Comparison of ENCODE assay signal across 8 mouse cellular contexts in genomic region chr11:74771650-74772049, GRCm38 (mm10). TPM values are rescaled to one million over a fixed set of nuclear protein-coding genes. Genes with fewer than 3 reads are reported as not detected.
DNase-seq lines count a peak whose midpoint lies in the region; ATAC-seq and TF ChIP-seq lines count a peak whose summit lies in the region.

No protein-coding gene starts in this region.

- TF ChIP-seq POLR2A in CH12.LX (IDR thresholded peaks at IDR 0.05; ENCODE audit: low read depth, low read length): no peak

- no peak for TF ChIP-seq EP300 in CH12.LX (IDR thresholded peaks at IDR 0.05; ENCODE audit: low read length)

- in situ Hi-C loops in CH12.LX (cut with MboI; ENCODE audit: low pct_ligation_motif_present, low pct_unique_long_range_greater_than_20kb, low sequenced_read_pairs): no loop called here

- H3K27me3 ChIP-seq in CH12.LX (replicated peaks): no peaks in the 10 kb centered on the region
- no peaks in the 10 kb centered on the region for H3K27me3 ChIP-seq in forebrain, embryonic 14.5 days (replicated peaks; ENCODE audit: control insufficient read depth, insufficient read depth, low read length)
- no peaks in the 10 kb centered on the region for H3K27me3 ChIP-seq in liver, embryonic 15.5 days

- H3K9ac ChIP-seq in CH12.LX (ENCODE audit: insufficient read depth, low read depth): peak overlapping the region; percentile 39; the same call in 1 of the 2 replicates
- no peak overlapping the region for H3K9ac ChIP-seq in forebrain, embryonic 14.5 days (ENCODE audit: low read length)
- H3K9ac ChIP-seq in liver, embryonic 15.5 days: no peak overlapping the region

- H3K79me2 ChIP-seq in CH12.LX (replicated peaks; ENCODE audit: control insufficient read depth, extremely low read depth, insufficient read depth, poor library complexity, severe bottlenecking): peaks cover 55% of the 10 kb centered on the region

- H3K9me3 ChIP-seq in CH12.LX (replicated peaks; ENCODE audit: low read length): no peaks in the 10 kb centered on the region
- H3K9me3 ChIP-seq in forebrain, embryonic 14.5 days (replicated peaks; ENCODE audit: control insufficient read depth, low read length): no peaks in the 10 kb centered on the region
- H3K9me3 ChIP-seq in liver, embryonic 15.5 days (replicated peaks): no peaks in the 10 kb centered on the region

- no peak for ATAC-seq in forebrain, embryonic 14.5 days
- no peak for ATAC-seq in liver, embryonic 15.5 days (ENCODE audit: insufficient read depth)

- H3K4me3 ChIP-seq in CH12.LX (replicated peaks in 1 of 3; ENCODE audit: low read depth in 2 of 3, low read length in 2 of 3, poor library complexity in 1 of 3): peak overlapping the region; percentile 79 to 88 (median 86)
- peak overlapping the region; percentile 88 for H3K4me3 ChIP-seq in forebrain, embryonic 14.5 days (ENCODE audit: low read depth, low read length)
- H3K4me3 ChIP-seq in liver, embryonic 15.5 days (replicated peaks): peak overlapping the region; percentile 92

- peaks cover 25 to 43% of the 10 kb centered on the region in 2 experiments for H3K36me3 ChIP-seq in CH12.LX (replicated peaks in 1 of 2; ENCODE audit: control insufficient read depth in 1 of 2, insufficient read depth in 1 of 2, low read length in 1 of 2)
- H3K36me3 ChIP-seq in forebrain, embryonic 14.5 days (ENCODE audit: control insufficient read depth, insufficient read depth, low read length): peaks cover 27% of the 10 kb centered on the region
- peaks cover 29% of the 10 kb centered on the region for H3K36me3 ChIP-seq in liver, embryonic 15.5 days (replicated peaks)

- H3K27ac ChIP-seq in CH12.LX (ENCODE audit: insufficient read depth, low read depth): no peak overlapping the region
- no peak overlapping the region for H3K27ac ChIP-seq in forebrain, embryonic 14.5 days (ENCODE audit: low read depth, low read length)
- no peak overlapping the region for H3K27ac ChIP-seq in liver, embryonic 15.5 days (replicated peaks)

- H3K4me1 ChIP-seq in CH12.LX (ENCODE audit: control insufficient read depth in 1 of 2, insufficient read depth in 2 of 2): peaks cover 4 to 42% of the 10 kb centered on the region in 2 experiments
- peaks cover 11% of the 10 kb centered on the region for H3K4me1 ChIP-seq in forebrain, embryonic 14.5 days (ENCODE audit: control insufficient read depth, insufficient read depth, low read length)
- peaks cover 31% of the 10 kb centered on the region for H3K4me1 ChIP-seq in liver, embryonic 15.5 days (replicated peaks)

- no peak for TF ChIP-seq CTCF in CH12.LX (conservative IDR thresholded peaks at IDR 0.05 in 1 of 2, IDR thresholded peaks at IDR 0.05 in 1 of 2; ENCODE audit: low read depth in 2 of 2, low read length in 2 of 2)

- DNase-seq in heart, adult 11 months: peak; percentile 33
- DNase-seq in heart, postnatal 4 days: no peak
- peak; percentile 45 for DNase-seq in CH12.LX (ENCODE audit: extremely low read depth)
- no peak for DNase-seq in forebrain, embryonic 14.5 days (ENCODE audit: low spot score)
- DNase-seq in adrenal gland, adult (ENCODE audit: inconsistent age in 2 of 2, low spot score in 1 of 2): no peak
- no peak for DNase-seq in cerebellum, adult 9-11 months
- DNase-seq in embryo, embryonic 10.5 days (ENCODE audit: low spot score): no peak

- peak overlapping the region; percentile 42 for H3K4me2 ChIP-seq in CH12.LX (ENCODE audit: insufficient read depth, low read depth, poor library complexity, severe bottlenecking)
- peak overlapping the region; percentile 78 for H3K4me2 ChIP-seq in forebrain, embryonic 14.5 days (ENCODE audit: low read length)
- peak overlapping the region; percentile 92 for H3K4me2 ChIP-seq in liver, embryonic 15.5 days

- dilution Hi-C loops in CH12.LX (cut with MboI; ENCODE audit: extremely low pct_ligation_motif_present, extremely low pct_unique_long_range_greater_than_20kb, low sequenced_read_pairs): no loop called here

- 72% methylated on average over 4 of the region's 4 CpGs for WGBS in forebrain, embryonic 14.5 days
- 55% methylated on average over 4 of the region's 4 CpGs for WGBS in liver, embryonic 15.5 days (ENCODE audit: insufficient replicate concordance)

- no peak for TF ChIP-seq RAD21 in CH12.LX (IDR thresholded peaks at IDR 0.05; ENCODE audit: low read depth, low read length)

TF ChIP-seq in CH12.LX, 34 proteins besides CTCF, POLR2A, EP300 and RAD21:
- no peak for TF ChIP-seq PAX5 (IDR thresholded peaks at IDR 0.05; ENCODE audit: low read length)
- 0 out of 2 replicates have a peak, but pooled peaks have one; percentile 3 for TF ChIP-seq KAT2A (IDR thresholded peaks at IDR 0.05; ENCODE audit: insufficient replicate concordance, low read length)
- TF ChIP-seq MAZ (IDR thresholded peaks at IDR 0.05; ENCODE audit: low read depth, low read length): no peak
- TF ChIP-seq MAFK (IDR thresholded peaks at IDR 0.05; ENCODE audit: insufficient replicate concordance, low read length): no peak
- TF ChIP-seq NRF1 (IDR thresholded peaks at IDR 0.05; ENCODE audit: low read depth, low read length): no peak
- TF ChIP-seq NELFE (IDR thresholded peaks at IDR 0.05; ENCODE audit: low read depth, low read length): no peak
- TF ChIP-seq TCF12 (IDR thresholded peaks at IDR 0.05; ENCODE audit: low read depth, low read length): no peak
- no peak for TF ChIP-seq ZMIZ1 (IDR thresholded peaks at IDR 0.05; ENCODE audit: low read depth, low read length)
- no peak for TF ChIP-seq UBTF (IDR thresholded peaks at IDR 0.05; ENCODE audit: low read depth, low read length)
- TF ChIP-seq ZKSCAN1 (IDR thresholded peaks at IDR 0.05; ENCODE audit: borderline replicate concordance, low read depth, low read length): no peak
- 0 out of 2 replicates have a peak, but pooled peaks have one; percentile 34 for TF ChIP-seq CHD1 (IDR thresholded peaks at IDR 0.05; ENCODE audit: low read depth, low read length)
- TF ChIP-seq TBP (conservative IDR thresholded peaks at IDR 0.05; ENCODE audit: low read depth, low read length): no peak
- no peak for TF ChIP-seq ELF1 (IDR thresholded peaks at IDR 0.05; ENCODE audit: low read depth, low read length)
- peak; percentile 16; the same call in 1 of the 2 replicates for TF ChIP-seq JUN (IDR thresholded peaks at IDR 0.05; ENCODE audit: insufficient read depth, low read depth, low read length)
- TF ChIP-seq SIN3A (IDR thresholded peaks at IDR 0.05; ENCODE audit: low read length): 0 out of 2 replicates have a peak, but pooled peaks have one; percentile 41
- TF ChIP-seq RCOR1 (conservative IDR thresholded peaks at IDR 0.05; ENCODE audit: low read depth, low read length): no peak
- no peak for TF ChIP-seq USF2 (conservative IDR thresholded peaks at IDR 0.05; ENCODE audit: low read depth, low read length)
- peak; percentile 94 for TF ChIP-seq MAX (IDR thresholded peaks at IDR 0.05; ENCODE audit: low read length)
- no peak for TF ChIP-seq GABPA (IDR thresholded peaks at IDR 0.05; ENCODE audit: insufficient replicate concordance, low read depth, low read length)
- no peak for TF ChIP-seq JUND (conservative IDR thresholded peaks at IDR 0.05; ENCODE audit: low read depth, low read length)
- TF ChIP-seq ZC3H11A (IDR thresholded peaks at IDR 0.05; ENCODE audit: low read depth, low read length): no peak
- TF ChIP-seq MYC (IDR thresholded peaks at IDR 0.05; ENCODE audit: low read depth, low read length): peak; percentile 100
- TF ChIP-seq MXI1 (IDR thresholded peaks at IDR 0.05; ENCODE audit: low read depth, low read length): no peak; the same call in none of the 2 replicates
- no peak for TF ChIP-seq SMC3 (IDR thresholded peaks at IDR 0.05; ENCODE audit: low read depth, low read length)
- TF ChIP-seq BHLHE40 (IDR thresholded peaks at IDR 0.05; ENCODE audit: low read depth, low read length): peak; percentile 94
- TF ChIP-seq IRF4 (IDR thresholded peaks at IDR 0.05; ENCODE audit: low read depth, low read length): no peak

RNA-seq across cellular contexts. Expression of gene Mettl16, which starts 1.0 kb away (rescaled TPM):
- total RNA-seq in heart, postnatal 4 days (2021): 10 to 100 TPM; 15.2 to 16.9 TPM
- total RNA-seq in CH12.LX (2012; rRNA removed): 79.3 and 100 TPM in 2 replicates
- 80.0 and 90.7 TPM in 2 replicates for total RNA-seq in CH12.LX (2014; rRNA removed)
- 111 and 119 TPM in 2 replicates for polyA plus RNA-seq in CH12.LX (2012; ENCODE audit: insufficient read length, low read depth)
- 32.1 and 38.8 TPM in 2 replicates for polyA plus RNA-seq in forebrain, embryonic 14.5 days (2014; fragmentation: Nextera tagmentation; extraction: Ambion mirVana)
- polyA plus RNA-seq in liver, embryonic 15.5 days (2015; fragmentation: Nextera tagmentation; extraction: Ambion mirVana): 18.4 and 19.5 TPM in 2 replicates

RNA-seq across cellular contexts. Expression of gene Pafah1b1, which starts 47.2 kb away (rescaled TPM):
- total RNA-seq in heart, postnatal 4 days (2021): 100 to 1,000 TPM; 265 to 269 TPM
- total RNA-seq in CH12.LX (2012; rRNA removed) (53.9 and 54.5 TPM in 2 replicates), CH12.LX (2014; rRNA removed) (107 and 143 TPM in 2 replicates)
- 136 and 140 TPM in 2 replicates for polyA plus RNA-seq in CH12.LX (2012; ENCODE audit: insufficient read length, low read depth)
- 88.2 and 104 TPM in 2 replicates for polyA plus RNA-seq in forebrain, embryonic 14.5 days (2014; fragmentation: Nextera tagmentation; extraction: Ambion mirVana)
- polyA plus RNA-seq in liver, embryonic 15.5 days (2015; fragmentation: Nextera tagmentation; extraction: Ambion mirVana): 25.4 and 29.4 TPM in 2 replicates

RNA-seq across cellular contexts. Expression of gene Mnt, which starts 59.1 kb away (rescaled TPM):
- 10 to 100 TPM; 14.8 to 15.7 TPM for total RNA-seq in heart, postnatal 4 days (2021)
- total RNA-seq in CH12.LX (2012; rRNA removed): 3.6 and 4.7 TPM in 2 replicates
- total RNA-seq in CH12.LX (2014; rRNA removed): 1.4 and 1.6 TPM in 2 replicates
- 29.0 and 30.6 TPM in 2 replicates for polyA plus RNA-seq in CH12.LX (2012; ENCODE audit: insufficient read length, low read depth)
- 6.8 and 7.6 TPM in 2 replicates for polyA plus RNA-seq in forebrain, embryonic 14.5 days (2014; fragmentation: Nextera tagmentation; extraction: Ambion mirVana)
- polyA plus RNA-seq in liver, embryonic 15.5 days (2015; fragmentation: Nextera tagmentation; extraction: Ambion mirVana): 1.4 and 1.5 TPM in 2 replicates

Comparison
In these comparisons a context has a peak if more than half of its experiments do, and no peak if none do; other contexts are left out.
1. DNase-seq: peak in heart, adult 11 months (single experiment) and CH12.LX (single experiment); none in heart, postnatal 4 days (single experiment), forebrain, embryonic 14.5 days (single experiment), adrenal gland, adult (0 of 2), cerebellum, adult 9-11 months (single experiment) and embryo, embryonic 10.5 days (single experiment).
2. H3K4me2 ChIP-seq: peak in every context shown above with its lines; median percentile 92 in liver, embryonic 15.5 days; 78 in forebrain, embryonic 14.5 days; 42 in CH12.LX.
3. Peak in every context shown above with its lines, with median percentiles within 50 percentile points of each other: H3K4me3 ChIP-seq.